Mouse (Mus musculus): ENCODE results near the gene Tmem79.
"Not testable (repeated sequence)": the region's sequence is repeated elsewhere in the genome, so short reads cannot be mapped to it uniquely, and the experiment has no call there.

Gene Tmem79

GRCm38 (mm10) chr3:88281141-88281916, 54.6 kb downstream of the Tmem79 start:
- DNase-seq: not testable (repeated sequence)

GRCm38 (mm10) chr3:88280035-88280434, 55.9 kb downstream of the Tmem79 start:
- DNase-seq: no peak
